In the genomic region with DNA sequence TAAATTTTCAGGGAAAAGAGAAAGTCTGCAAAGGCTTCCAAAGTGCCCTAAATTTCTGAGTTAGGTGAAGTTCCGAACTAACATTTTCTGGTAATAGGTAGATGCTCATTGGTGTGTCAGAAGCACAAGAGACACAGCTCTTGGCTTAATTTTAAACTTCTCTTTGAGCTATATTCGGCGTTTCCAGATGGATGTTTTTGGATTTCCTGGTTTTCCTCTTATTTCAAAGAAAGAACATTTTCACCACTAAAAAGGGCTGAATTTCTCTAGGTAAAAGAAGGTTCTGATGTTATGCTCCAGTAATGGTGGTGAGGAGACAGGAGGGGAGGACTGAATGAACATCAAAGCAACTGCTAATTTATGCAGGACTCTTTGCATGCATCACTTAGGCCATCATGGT, we compare ENCODE assay signal across 17 mouse cellular contexts.
"Had no signal": no experiment of that assay in that cellular context is flagged by ENCODE, and none has a peak within 500 bp of the region (broad histone marks: within the 10 kb centered on the region; RNA-seq: fewer than 3 reads in every experiment).

No protein-coding gene starts in this region.

- DNase-seq: gastrocnemius, postnatal 14 days; gastrocnemius, postnatal 36 days; heart, adult 11 months; heart, adult 2 months; heart, postnatal 14 days; heart, postnatal 36 days; kidney, adult 11 months; kidney, adult 2 months; kidney, adult 9 months; kidney, postnatal 14 days; kidney, postnatal 36 days; layer of hippocampus, adult 9-11 months; layer of hippocampus, postnatal 36 days; left cerebral cortex, postnatal 4 days had no signal

- ATAC-seq: hindbrain, postnatal 0 days; intestine, embryonic 16.5 days; liver, embryonic 12.5 days had no signal
